Mouse (Mus musculus) megakaryocyte, adult 5-6 weeks (primary cell): Measurements from ENCODE around the gene Plekhm3. TPM values are rescaled to one million over a fixed set of nuclear protein-coding genes. Genes with fewer than 3 reads are reported as not detected.

ENCODE experiments used
- ATAC-seq: 2 replicates; pipeline ENCODE4 v1.8.0; 2016; ENCODE audit warnings: mild to moderate bottlenecking, inconsistent platforms; ENCODE audit not compliant: poor library complexity, severe bottlenecking
- total RNA-seq, 2 experiments: library from RNA; stranded (forward) in 1 of 2; stranded (reverse) in 1 of 2; fragments of 153-499, 151-499 nt in 1 of 2; fragments of 221-1000, 200-1000 nt in 1 of 2; gene quantifications; 2 replicates each; pipeline versions ENCODE4 v1.2.3 to v1.2.4; 2015 to 2017

The Plekhm3 gene
- total RNA-seq, 2 experiments from 2014 or later, result 26.4 to 40.6 TPM

DNA sequence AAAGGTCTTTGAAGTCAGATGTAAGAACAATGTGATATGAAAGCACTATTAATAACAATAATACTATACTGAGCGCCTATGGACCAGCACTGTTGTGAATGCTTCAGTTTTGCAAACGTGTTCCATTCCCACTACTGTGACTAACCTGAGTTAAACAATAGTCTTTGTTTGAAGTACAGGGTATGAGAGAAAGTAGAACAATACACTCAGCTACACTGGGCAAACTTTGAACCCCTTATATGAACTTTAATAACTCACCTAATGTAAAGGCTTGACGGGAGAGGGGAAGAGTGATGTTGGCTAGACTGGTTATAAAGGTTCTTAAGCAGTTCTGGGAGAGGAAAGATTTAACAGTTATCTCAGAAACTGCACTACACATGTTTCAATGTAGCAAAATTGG, 76.0 kb downstream of the Plekhm3 start:
- no peak for ATAC-seq

- ATAC-seq, result no peak
These were observed 77.8 kb downstream of the Plekhm3 start for GRCm38 (mm10) chr1:64878795-64879240.

- ATAC-seq, result peak; percentile 86
These were observed 80.3 kb downstream of the Plekhm3 start for GRCm38 (mm10) chr1:64876276-64876675.

GRCm38 (mm10) chr1:64875712-64876111, 80.9 kb downstream of the Plekhm3 start:
- ATAC-seq, result 0 out of 2 replicates have a peak, but pooled peaks have one; percentile 6

DNA sequence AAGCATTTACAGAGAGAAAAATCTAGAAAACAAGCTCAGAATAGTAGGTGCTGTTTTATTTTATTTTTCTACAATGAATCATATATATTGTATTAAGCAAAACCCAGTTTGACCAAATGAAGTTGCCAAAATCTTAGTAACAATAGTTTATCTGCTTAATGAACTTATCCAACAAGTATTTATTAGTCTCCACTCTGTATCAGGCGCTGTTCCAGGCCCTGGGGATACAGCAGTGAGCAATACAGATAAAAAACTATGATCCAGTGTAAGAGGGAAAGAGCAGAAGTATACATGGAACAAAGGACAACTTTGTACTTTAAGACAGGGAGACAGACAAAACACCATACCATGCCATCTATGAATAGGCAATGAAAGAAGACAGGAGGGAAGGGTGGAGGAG, 81.5 kb downstream of the Plekhm3 start:
- ATAC-seq, result no peak

DNA sequence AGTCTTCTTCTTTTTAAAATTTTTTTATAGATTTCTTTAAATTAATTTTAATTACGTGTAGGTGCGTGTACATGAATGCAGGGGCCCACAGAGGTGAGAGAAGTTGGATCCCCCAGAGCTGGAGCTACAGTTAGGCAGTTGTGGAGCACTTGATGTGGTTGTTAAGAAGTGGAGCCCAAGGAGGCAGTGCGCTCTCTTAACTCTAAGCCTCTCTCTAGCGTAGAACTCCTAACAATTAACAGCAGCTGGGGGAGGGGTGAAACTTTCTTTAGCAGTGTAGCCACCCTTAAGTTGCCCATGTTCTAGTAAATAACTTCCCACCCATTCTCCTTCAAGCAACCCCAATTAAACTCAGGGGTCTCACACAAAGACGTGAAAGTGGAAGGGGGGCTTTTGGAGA, 84.7 kb downstream of the Plekhm3 start:
- ATAC-seq, result no peak

- no peak for ATAC-seq
These were observed 88.9 kb downstream of the Plekhm3 start for GRCm38 (mm10) chr1:64867684-64868083.

DNA sequence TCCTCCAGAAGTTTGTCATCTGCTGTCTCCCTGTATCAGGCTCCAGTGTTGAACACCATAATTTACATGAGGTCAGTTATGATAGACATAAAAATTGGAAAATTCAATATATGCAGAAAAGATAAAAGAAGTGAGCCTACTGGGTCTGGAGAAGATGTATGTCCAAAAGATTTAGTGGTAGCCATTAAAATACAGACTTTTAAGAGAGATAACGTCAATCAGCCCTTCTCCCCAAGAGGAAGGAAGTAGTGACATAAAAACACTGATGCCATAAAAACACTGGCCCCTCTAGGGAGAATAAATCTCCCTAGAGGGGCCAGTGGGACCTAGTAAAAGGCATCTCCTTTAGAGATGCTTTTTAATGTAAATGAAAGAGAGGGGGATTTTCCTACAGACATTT, 90.5 kb downstream of the Plekhm3 start:
- ATAC-seq, result no peak

GRCm38 (mm10) chr1:64860235-64860920, 96.2 kb downstream of the Plekhm3 start:
- no peak for ATAC-seq

DNA sequence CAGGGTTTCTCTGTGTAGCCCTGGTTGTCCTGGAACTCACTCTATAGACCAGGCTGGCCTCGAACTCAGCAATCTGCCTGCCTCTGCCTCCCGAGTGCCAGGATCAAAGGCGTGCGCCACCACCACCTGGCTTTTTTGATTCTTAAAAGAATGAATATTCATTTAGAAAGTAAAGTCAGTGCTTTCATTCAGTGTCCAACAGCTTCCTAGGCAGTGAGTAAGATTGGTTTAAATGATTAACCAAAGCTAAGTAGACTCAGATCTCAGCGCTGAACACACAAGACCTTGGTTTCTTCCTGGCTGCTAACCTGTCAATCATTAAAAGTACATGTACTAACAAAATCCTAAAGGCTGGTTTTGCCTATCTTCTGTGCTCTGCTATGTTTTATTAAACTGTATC, 96.8 kb downstream of the Plekhm3 start:
- no peak for ATAC-seq

DNA sequence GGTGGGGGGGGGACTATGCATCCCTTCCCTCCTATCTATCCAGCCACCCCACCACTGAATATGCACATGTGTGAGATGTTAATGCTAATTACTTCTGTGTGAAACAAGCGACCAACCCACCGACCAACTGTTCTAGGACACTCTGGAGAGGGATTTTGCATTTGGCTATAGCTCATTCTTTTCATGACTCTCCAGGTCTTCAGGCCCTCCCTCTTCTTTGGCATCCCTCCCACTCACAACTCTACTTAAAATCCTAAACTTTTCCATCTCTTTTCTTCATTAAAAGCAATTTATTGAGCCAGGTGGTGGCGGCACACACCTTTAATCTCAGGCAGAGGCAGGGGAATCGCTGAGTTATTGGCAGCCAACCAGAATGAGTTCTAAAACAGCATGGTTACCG, 101.8 kb downstream of the Plekhm3 start:
- no peak for ATAC-seq

- no peak for ATAC-seq
These were observed 102.6 kb downstream of the Plekhm3 start for GRCm38 (mm10) chr1:64853738-64854730.

GRCm38 (mm10) chr1:64853244-64853643, 103.4 kb downstream of the Plekhm3 start:
- ATAC-seq, result no peak

GRCm38 (mm10) chr1:64852272-64852671, 104.4 kb downstream of the Plekhm3 start:
- ATAC-seq, result no peak

DNA sequence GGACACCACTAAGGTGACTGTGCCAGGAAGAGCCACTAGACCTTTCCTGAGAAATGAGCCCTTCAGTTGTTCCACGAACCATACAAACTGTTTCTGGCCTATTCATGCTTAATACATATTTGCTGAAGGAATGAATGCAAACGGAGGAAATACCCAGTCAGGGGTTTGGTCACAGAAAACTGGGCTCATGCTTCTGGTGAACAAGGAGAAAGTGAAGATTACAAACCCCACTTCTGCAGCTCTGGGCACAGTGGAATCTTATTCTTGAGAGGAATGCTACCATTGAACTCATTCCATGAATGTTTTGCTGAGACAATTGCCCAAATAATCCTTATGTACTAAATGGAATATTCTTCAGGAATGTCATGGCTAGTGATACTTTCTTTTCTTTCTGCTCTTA, 106.3 kb downstream of the Plekhm3 start:
- no peak for ATAC-seq

GRCm38 (mm10) chr1:64848996-64849395, 107.6 kb downstream of the Plekhm3 start:
- no peak for ATAC-seq

- ATAC-seq, result no peak
These were observed 108.5 kb downstream of the Plekhm3 start for GRCm38 (mm10) chr1:64848081-64848480.

DNA sequence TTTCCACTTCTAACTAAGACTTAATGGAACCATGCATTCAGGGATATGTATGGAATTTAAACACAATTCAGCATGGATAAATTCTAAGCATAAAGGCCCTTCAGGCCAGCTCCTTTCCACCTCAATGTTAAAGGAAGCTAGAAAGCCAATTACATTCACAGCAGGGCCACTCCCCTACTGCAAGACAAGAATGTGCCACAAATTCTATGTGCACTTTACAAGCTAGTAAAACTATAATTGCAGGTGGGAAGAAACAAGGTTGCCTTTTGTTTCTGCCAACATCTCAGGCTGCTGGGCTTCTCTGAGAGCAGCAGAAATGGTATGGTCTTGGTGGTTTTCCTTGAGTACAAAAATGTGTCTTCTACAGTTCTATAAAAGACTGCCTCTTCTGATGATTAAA, 109.1 kb downstream of the Plekhm3 start:
- no peak for ATAC-seq

DNA sequence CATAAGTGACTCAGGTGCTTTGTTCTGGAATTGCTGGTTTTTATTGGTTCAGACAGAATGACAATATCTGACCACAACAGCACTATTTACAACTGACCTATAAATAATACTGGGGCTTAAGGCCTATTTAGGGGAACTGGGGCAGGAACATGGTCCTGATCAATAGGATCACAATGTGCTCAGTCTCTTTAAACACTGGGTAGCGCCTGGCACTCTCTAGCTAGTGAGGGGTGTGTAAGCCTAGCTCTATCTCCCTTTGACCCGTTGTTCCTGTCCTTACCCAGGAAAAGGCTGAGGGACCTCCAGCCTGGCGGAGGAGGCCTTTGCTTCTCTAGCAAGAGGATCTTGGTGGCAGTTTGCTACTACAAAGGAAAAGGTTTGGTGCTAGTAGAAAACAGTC, 111.6 kb downstream of the Plekhm3 start:
- ATAC-seq, result no peak

GRCm38 (mm10) chr1:64843900-64844616, 112.6 kb downstream of the Plekhm3 start:
- no peak for ATAC-seq

DNA sequence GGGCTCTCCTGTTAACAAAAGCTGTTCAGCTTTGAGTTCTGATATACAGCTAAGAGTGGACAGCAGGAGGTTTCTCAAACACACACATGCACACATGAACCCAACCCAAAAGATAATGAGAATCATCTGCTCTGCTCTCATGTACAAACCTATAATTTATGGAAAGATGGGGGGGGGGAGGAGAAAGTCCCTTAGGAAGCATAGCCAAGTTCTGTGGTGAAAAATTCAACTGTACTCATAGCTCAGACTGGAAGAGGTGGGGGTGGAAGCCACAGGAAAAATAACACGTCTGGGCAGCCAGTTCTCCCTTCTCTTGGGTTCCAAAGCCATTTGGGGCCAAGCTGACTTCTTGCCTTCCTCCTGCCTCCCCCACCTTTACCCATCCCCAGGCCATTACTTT, 115.7 kb downstream of the Plekhm3 start:
- no peak for ATAC-seq
